Mouse (Mus musculus) neural tube, embryonic 14.5 days (tissue): ENCODE data around the gene Nxnl1. TPM values are rescaled to one million over a fixed set of nuclear protein-coding genes. Genes with fewer than 3 reads are reported as not detected.

Source experiments
- ATAC-seq: fragments of 200-750 bp; cut with Nextera tagmentation; 2 replicates; pipeline ENCODE4 v1.8.0; 2017; ENCODE audit warnings: low read depth, mild to moderate bottlenecking, moderate TSS enrichment, moderate library complexity
- H3K27ac ChIP-seq: fragments of 300-500 bp; sonication (generic); 2 replicates; pipeline ENCODE4 v1.5.1; 2014; ENCODE audit warnings: low read depth, mild to moderate bottlenecking, control low read depth, low read length, moderate library complexity, mixed read lengths
- H3K27me3 ChIP-seq: fragments of 300-500 bp; sonication (generic); 2 replicates; pipeline ENCODE4 v1.6.1; 2014; ENCODE audit warnings: low read length; ENCODE audit not compliant: control insufficient read depth, insufficient read depth
- H3K36me3 ChIP-seq: fragments of 300-500 bp; sonication (generic); 2 replicates; pipeline ENCODE4 v1.6.1; 2014; ENCODE audit warnings: low read length, mixed read lengths; ENCODE audit not compliant: control insufficient read depth, insufficient read depth
- H3K4me1 ChIP-seq: fragments of 300-500 bp; sonication (generic); 2 replicates; pipeline ENCODE4 v1.6.1; 2014; ENCODE audit warnings: low read length; ENCODE audit not compliant: control insufficient read depth, insufficient read depth
- H3K4me2 ChIP-seq: fragments of 300-500 bp; sonication (generic); 2 replicates; pipeline ENCODE4 v1.6.1; 2014; ENCODE audit warnings: mild to moderate bottlenecking, low read depth, low read length, control low read depth
- H3K4me3 ChIP-seq: fragments of 300-500 bp; sonication (generic); 2 replicates; pipeline ENCODE4 v1.5.1; 2014; ENCODE audit warnings: low read depth, low read length, control low read depth, mixed read lengths
- H3K9ac ChIP-seq: fragments of 300-500 bp; sonication (generic); replicated peaks from 2 replicates; pipeline ENCODE4 v1.6.1; 2014; ENCODE audit warnings: low read depth, mild to moderate bottlenecking, control low read depth, low read length, mixed read lengths
- H3K9me3 ChIP-seq: fragments of 300-500 bp; sonication (generic); 2 replicates; pipeline ENCODE4 v1.6.1; 2016; ENCODE audit warnings: low read length; ENCODE audit not compliant: control insufficient read depth
- WGBS: fragments of 180-500 bp; shearing (Covaris S2); extraction: QIAGEN DNeasy Blood & Tissue Kit; methylation state at CpG from one replicate; pipeline ENCODE4 v1.1.7; 2014; 5-methylcytosine and 5-hydroxymethylcytosine counted together
- polyA plus RNA-seq: library from polyadenylated mRNA; unstranded; fragments of >200 nt; fragmentation: Nextera tagmentation; extraction: Ambion mirVana; gene quantifications from 2 replicates; pipeline ENCODE4 v1.2.1, GENCODE M21; 2014

Nxnl1 gene
- polyA plus RNA-seq, 1 experiment from 2014 or later = not detected

DNA sequence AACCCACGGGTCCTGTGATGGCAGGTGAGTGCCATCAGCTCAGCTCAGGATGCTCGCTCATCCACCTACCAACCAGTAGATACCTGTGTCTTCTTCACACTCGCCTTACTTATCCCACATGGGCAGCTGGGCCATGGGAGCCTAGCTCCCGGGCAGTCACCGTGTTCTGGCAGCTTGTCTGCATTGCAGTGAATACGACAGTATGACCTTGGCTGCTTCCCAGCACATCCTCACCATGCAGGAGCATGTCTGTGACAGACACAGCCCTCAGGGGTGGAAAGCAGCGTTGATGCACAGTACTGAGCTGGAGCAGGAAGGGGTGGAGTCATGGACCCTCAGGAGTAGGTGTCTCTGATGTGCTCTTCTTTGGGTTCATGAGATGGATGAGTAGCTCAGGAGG, 8.0 kb upstream of the Nxnl1 start:
- peaks cover 17% of the 10 kb centered on the region for H3K4me1 ChIP-seq
- 72% methylated on average over 7 of the region's 7 CpGs for WGBS
- no peaks in the 10 kb centered on the region for H3K9me3 ChIP-seq
- no peaks in the 10 kb centered on the region for H3K36me3 ChIP-seq
- no peak overlapping the region for H3K4me2 ChIP-seq
- no peak for ATAC-seq
- no peaks in the 10 kb centered on the region for H3K27me3 ChIP-seq
- no peak overlapping the region for H3K27ac ChIP-seq
- H3K9ac ChIP-seq = no peak overlapping the region
- H3K4me3 ChIP-seq = no peak overlapping the region

GRCm38 (mm10) chr8:71572847-71573633, 6.6 kb upstream of the Nxnl1 start:
- no peaks in the 10 kb centered on the region for H3K27me3 ChIP-seq
- no peak; the same call in 1 of the 2 replicates for ATAC-seq
- peak overlapping the region; percentile 71; the same call in 1 of the 2 replicates for H3K27ac ChIP-seq
- no peaks in the 10 kb centered on the region for H3K36me3 ChIP-seq
- peaks cover 17% of the 10 kb centered on the region for H3K4me1 ChIP-seq
- H3K4me2 ChIP-seq = peak overlapping the region; percentile 24; the same call in 1 of the 2 replicates
- WGBS = 64% methylated on average over 9 of the region's 9 CpGs
- H3K9ac ChIP-seq = no peak overlapping the region
- no peaks in the 10 kb centered on the region for H3K9me3 ChIP-seq
- H3K4me3 ChIP-seq = no peak overlapping the region

DNA sequence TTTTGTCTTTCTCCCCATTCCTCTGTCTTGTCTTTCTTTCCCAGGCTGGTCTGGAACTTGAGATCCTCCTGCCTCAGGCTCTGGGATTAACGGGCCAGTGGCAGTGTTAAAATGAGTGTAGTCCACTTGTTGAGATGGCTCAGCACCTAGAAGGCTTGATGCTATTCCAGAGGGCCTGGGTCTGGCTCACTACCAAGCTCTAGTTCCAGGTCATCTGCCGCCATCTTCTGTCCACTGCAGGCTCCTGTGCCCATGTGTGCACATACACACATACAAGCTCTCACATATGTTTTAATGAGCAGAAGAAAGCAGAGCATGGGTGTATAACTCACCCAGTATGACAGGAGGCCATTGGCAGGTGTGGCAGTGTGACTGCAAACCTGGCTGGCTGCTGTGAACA, 5.7 kb upstream of the Nxnl1 start:
- Histone ChIP-seq H3K36me3 (no peaks in the 10 kb centered on the region), H3K9ac (no peak overlapping the region), H3K27ac (peak overlapping the region; percentile 71; the same call in 1 of the 2 replicates), H3K9me3 (no peaks in the 10 kb centered on the region), H3K27me3 (no peaks in the 10 kb centered on the region), H3K4me1 (peaks cover 17% of the 10 kb centered on the region), H3K4me2 (peak overlapping the region; percentile 93), H3K4me3 (peak overlapping the region; percentile 62; the same call in 1 of the 2 replicates)
- WGBS = 84% methylated on average over 2 of the region's 2 CpGs
- no peak for ATAC-seq

- ATAC-seq = peak; percentile 87
- no peaks in the 10 kb centered on the region for H3K36me3 ChIP-seq
- H3K9me3 ChIP-seq = no peaks in the 10 kb centered on the region
- peak overlapping the region; percentile 62 for H3K4me3 ChIP-seq
- peak overlapping the region; percentile 93 for H3K4me2 ChIP-seq
- H3K27ac ChIP-seq = peak overlapping the region; percentile 83
- H3K4me1 ChIP-seq = peaks cover 17% of the 10 kb centered on the region
- H3K9ac ChIP-seq = peak overlapping the region; percentile 68
- under 1% methylated on average over 41 of the region's 41 CpGs for WGBS
- H3K27me3 ChIP-seq = no peaks in the 10 kb centered on the region
Observed at GRCm38 (mm10) chr8:71570291-71570954, 4.0 kb upstream of the Nxnl1 start.

- H3K9me3 ChIP-seq = no peaks in the 10 kb centered on the region
- H3K9ac ChIP-seq = peak overlapping the region; percentile 68
- peak overlapping the region; percentile 62 for H3K4me3 ChIP-seq
- peaks cover 17% of the 10 kb centered on the region for H3K4me1 ChIP-seq
- peak overlapping the region; percentile 93 for H3K4me2 ChIP-seq
- H3K36me3 ChIP-seq = no peaks in the 10 kb centered on the region
- under 1% methylated on average over 51 of the region's 51 CpGs for WGBS
- ATAC-seq = peak; percentile 81
- H3K27ac ChIP-seq = peak overlapping the region; percentile 83
- no peaks in the 10 kb centered on the region for H3K27me3 ChIP-seq
Observed at GRCm38 (mm10) chr8:71569366-71570290, 3.2 kb upstream of the Nxnl1 start.

- WGBS = 23% methylated on average over 6 of the region's 6 CpGs
- peak overlapping the region; percentile 93 for H3K4me2 ChIP-seq
- no peaks in the 10 kb centered on the region for H3K9me3 ChIP-seq
- H3K4me3 ChIP-seq = peak overlapping the region; percentile 62
- peak overlapping the region; percentile 76 for H3K27ac ChIP-seq
- no peaks in the 10 kb centered on the region for H3K36me3 ChIP-seq
- ATAC-seq = no peak
- peak overlapping the region; percentile 68 for H3K9ac ChIP-seq
- no peaks in the 10 kb centered on the region for H3K27me3 ChIP-seq
- H3K4me1 ChIP-seq = peaks cover 17% of the 10 kb centered on the region
Observed at GRCm38 (mm10) chr8:71568941-71569340, 2.5 kb upstream of the Nxnl1 start.

- peak within 1 kb of the TSS; percentile 83 for H3K27ac ChIP-seq
- 10% methylated on average over 13 of the region's 13 CpGs for WGBS
- no peaks in the 10 kb centered on the region for H3K36me3 ChIP-seq
- H3K4me3 ChIP-seq = peak within 1 kb of the TSS; percentile 62
- H3K9me3 ChIP-seq = no peaks in the 10 kb centered on the region
- peak within 1 kb of the TSS; percentile 68 for H3K9ac ChIP-seq
- peak within 1 kb of the TSS; percentile 93 for H3K4me2 ChIP-seq
- H3K4me1 ChIP-seq = peaks cover 16% of the 10 kb centered on the region
- ATAC-seq = peak; percentile 2; the same call in 1 of the 2 replicates
- H3K27me3 ChIP-seq = no peaks in the 10 kb centered on the region
Observed at GRCm38 (mm10) chr8:71568387-71568937, 2.1 kb upstream of the Nxnl1 start, which contains the start of gene Slc27a1. Slc27a1 (plus strand) TSS chr8:71568882.

GRCm38 (mm10) chr8:71567587-71567986, 1.2 kb upstream of the Nxnl1 start:
- Histone ChIP-seq H3K9me3 (no peaks in the 10 kb centered on the region), H3K9ac (no peak overlapping the region), H3K36me3 (no peaks in the 10 kb centered on the region), H3K27me3 (peaks cover 6% of the 10 kb centered on the region), H3K4me3 (no peak overlapping the region), H3K4me2 (no peak overlapping the region), H3K4me1 (peaks cover 10% of the 10 kb centered on the region), H3K27ac (no peak overlapping the region)
- 75% methylated on average over 7 of the region's 7 CpGs for WGBS
- ATAC-seq = no peak
